Mouse (Mus musculus): ENCODE measurements around the gene 1110051M20Rik.

Gene 1110051M20Rik

GRCm38 (mm10) chr2:91327968-91328728, 116.4 kb downstream of the 1110051M20Rik start:
- in situ Hi-C loops (cut with MboI; ENCODE audit: low pct_unique_long_range_greater_than_20kb in 1 of 2, low sequenced_read_pairs in 2 of 2, unreplicated experiment in 1 of 2), result no loop called here

GRCm38 (mm10) chr2:91326746-91327350, 117.7 kb downstream of the 1110051M20Rik start:
- in situ Hi-C loops (cut with MboI; ENCODE audit: low pct_unique_long_range_greater_than_20kb in 1 of 2, low sequenced_read_pairs in 2 of 2, unreplicated experiment in 1 of 2), result no loop called here

- in situ Hi-C loops (cut with MboI; ENCODE audit: low pct_unique_long_range_greater_than_20kb in 1 of 2, low sequenced_read_pairs in 2 of 2, unreplicated experiment in 1 of 2), result no loop called here
These were observed 119.6 kb downstream of the 1110051M20Rik start for GRCm38 (mm10) chr2:91324761-91325421.

GRCm38 (mm10) chr2:91324346-91324745, 120.2 kb downstream of the 1110051M20Rik start:
- in situ Hi-C loops (cut with MboI; ENCODE audit: low pct_unique_long_range_greater_than_20kb in 1 of 2, low sequenced_read_pairs in 2 of 2, unreplicated experiment in 1 of 2), result no loop called here

- in situ Hi-C loops (cut with MboI; ENCODE audit: low pct_unique_long_range_greater_than_20kb in 1 of 2, low sequenced_read_pairs in 2 of 2, unreplicated experiment in 1 of 2), result no loop called here
These were observed 122.0 kb downstream of the 1110051M20Rik start for GRCm38 (mm10) chr2:91322490-91322889.

GRCm38 (mm10) chr2:91321923-91322322, 122.6 kb downstream of the 1110051M20Rik start:
- in situ Hi-C loops (cut with MboI; ENCODE audit: low pct_unique_long_range_greater_than_20kb in 1 of 2, low sequenced_read_pairs in 2 of 2, unreplicated experiment in 1 of 2), result no loop called here

GRCm38 (mm10) chr2:91320559-91321529, 123.7 kb downstream of the 1110051M20Rik start:
- in situ Hi-C loops (cut with MboI; ENCODE audit: low pct_unique_long_range_greater_than_20kb in 1 of 2, low sequenced_read_pairs in 2 of 2, unreplicated experiment in 1 of 2), result no loop called here

GRCm38 (mm10) chr2:91314184-91314583, 130.3 kb downstream of the 1110051M20Rik start:
- in situ Hi-C loops (cut with MboI; ENCODE audit: low pct_unique_long_range_greater_than_20kb in 1 of 2, low sequenced_read_pairs in 2 of 2, unreplicated experiment in 1 of 2), result no loop called here

- in situ Hi-C loops (cut with MboI; ENCODE audit: low pct_unique_long_range_greater_than_20kb in 1 of 2, low sequenced_read_pairs in 2 of 2, unreplicated experiment in 1 of 2), result no loop called here
These were observed 131.8 kb downstream of the 1110051M20Rik start for GRCm38 (mm10) chr2:91312578-91313311.

GRCm38 (mm10) chr2:91309546-91309945, 135.0 kb downstream of the 1110051M20Rik start:
- in situ Hi-C loops (cut with MboI; ENCODE audit: low pct_unique_long_range_greater_than_20kb in 1 of 2, low sequenced_read_pairs in 2 of 2, unreplicated experiment in 1 of 2), result no loop called here

- in situ Hi-C loops (cut with MboI; ENCODE audit: low pct_unique_long_range_greater_than_20kb in 1 of 2, low sequenced_read_pairs in 2 of 2, unreplicated experiment in 1 of 2), result no loop called here
These were observed 135.8 kb downstream of the 1110051M20Rik start for GRCm38 (mm10) chr2:91308680-91309079.

GRCm38 (mm10) chr2:91306589-91306988, 137.9 kb downstream of the 1110051M20Rik start:
- in situ Hi-C loops (cut with MboI; ENCODE audit: low pct_unique_long_range_greater_than_20kb in 1 of 2, low sequenced_read_pairs in 2 of 2, unreplicated experiment in 1 of 2), result no loop called here

- in situ Hi-C loops (cut with MboI; ENCODE audit: low pct_unique_long_range_greater_than_20kb in 1 of 2, low sequenced_read_pairs in 2 of 2, unreplicated experiment in 1 of 2), result no loop called here
These were observed 138.6 kb downstream of the 1110051M20Rik start for GRCm38 (mm10) chr2:91305926-91306325.

- in situ Hi-C loops (cut with MboI; ENCODE audit: low pct_unique_long_range_greater_than_20kb in 1 of 2, low sequenced_read_pairs in 2 of 2, unreplicated experiment in 1 of 2), result no loop called here
These were observed 141.7 kb downstream of the 1110051M20Rik start for GRCm38 (mm10) chr2:91302845-91303244.

GRCm38 (mm10) chr2:91301836-91302235, 142.7 kb downstream of the 1110051M20Rik start:
- in situ Hi-C loops (cut with MboI; ENCODE audit: low pct_unique_long_range_greater_than_20kb in 1 of 2, low sequenced_read_pairs in 2 of 2, unreplicated experiment in 1 of 2), result no loop called here

GRCm38 (mm10) chr2:91300784-91301183, 143.7 kb downstream of the 1110051M20Rik start:
- in situ Hi-C loops (cut with MboI; ENCODE audit: low pct_unique_long_range_greater_than_20kb in 1 of 2, low sequenced_read_pairs in 2 of 2, unreplicated experiment in 1 of 2), result no loop called here

- in situ Hi-C loops (cut with MboI; ENCODE audit: low pct_unique_long_range_greater_than_20kb in 1 of 2, low sequenced_read_pairs in 2 of 2, unreplicated experiment in 1 of 2), result loop anchor here in 1 of 2 experiments (10.0 to 25.0 kb wide), 2 partner anchors 166 to 338 kb away; partner anchors contain the start of genes Arhgap1, F2 and Zfp408
These were observed 145.3 kb downstream of the 1110051M20Rik start for GRCm38 (mm10) chr2:91299156-91299555.

- in situ Hi-C loops (cut with MboI; ENCODE audit: low pct_unique_long_range_greater_than_20kb in 1 of 2, low sequenced_read_pairs in 2 of 2, unreplicated experiment in 1 of 2), result loop anchor here in 1 of 2 experiments (10.0 to 25.0 kb wide), 2 partner anchors 169 to 341 kb away; partner anchors contain the start of genes Arhgap1, F2 and Zfp408
These were observed 148.6 kb downstream of the 1110051M20Rik start for GRCm38 (mm10) chr2:91295895-91296294.

Data from mouse embryonic stem cell (cell line).